Mouse (Mus musculus) bone marrow, adult 2 months (tissue): ENCODE data around the gene Pycr2.

Experiments
- CTCF ChIP-seq: fragments of 200-500 bp; IDR thresholded peaks from 2 replicates; pipeline ENCODE4 v1.5.1; 2011; ENCODE audit warnings: low read length, control low read depth; ENCODE audit not compliant: control insufficient read depth, insufficient read depth
- POLR2A ChIP-seq: fragments of 200-500 bp; IDR thresholded peaks from 2 replicates; pipeline ENCODE4 v1.6.1; 2011; ENCODE audit warnings: low read depth, mild to moderate bottlenecking, control low read depth, low read length, borderline replicate concordance; ENCODE audit not compliant: control insufficient read depth

DNA sequence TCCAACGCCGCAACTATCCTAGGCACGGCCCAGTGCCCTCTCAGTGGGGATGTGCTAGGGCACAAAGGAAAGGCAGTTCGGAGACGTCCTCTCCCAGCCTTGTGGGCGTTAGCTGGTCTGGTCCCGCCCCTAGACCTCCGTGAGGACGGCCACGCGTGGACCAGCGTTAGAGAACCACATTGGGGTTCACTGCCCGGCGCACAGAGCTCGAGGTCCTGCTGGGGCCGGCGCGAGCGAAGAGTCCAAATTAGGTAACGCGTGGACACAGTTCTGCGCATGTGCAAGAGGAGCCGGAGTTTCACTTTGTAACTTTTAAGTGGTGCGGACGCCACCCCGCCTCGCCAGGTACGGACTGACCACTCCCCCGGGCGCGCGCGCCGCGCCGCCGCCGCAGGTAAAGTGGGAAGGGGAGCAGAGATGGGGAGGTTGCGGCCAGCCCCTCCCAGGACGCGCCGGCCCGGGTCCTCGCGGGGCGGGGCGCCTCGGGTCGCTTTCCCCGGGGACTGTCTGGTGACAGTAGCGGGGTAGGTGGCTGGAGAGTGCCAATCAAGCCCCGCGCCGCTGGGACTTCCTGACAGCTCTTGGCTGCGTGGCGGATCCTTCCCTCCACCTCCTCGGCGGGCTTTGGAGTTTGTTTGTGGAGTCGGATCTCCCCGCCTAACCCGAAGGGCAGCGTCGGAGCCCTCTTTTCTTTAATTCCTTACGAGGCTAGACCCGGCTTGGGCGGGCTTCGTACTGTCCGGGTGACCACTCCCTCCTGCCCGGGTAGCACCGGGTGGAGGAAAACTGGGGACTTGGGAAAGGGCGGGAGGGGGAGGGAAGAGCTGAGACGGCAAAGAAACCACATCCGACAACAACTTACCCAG, 38.3 kb downstream of the Pycr2 start, which contains the start of gene Tmem63a:
- peak; percentile 36; the same call in 1 of the 2 replicates for TF ChIP-seq POLR2A
- TF ChIP-seq CTCF, result no peak
